Mouse (Mus musculus) adrenal gland, postnatal 4 days (tissue): Measurements from ENCODE around the gene Ankrd44. TPM values are rescaled to one million over a fixed set of nuclear protein-coding genes. Genes with fewer than 3 reads are reported as not detected.

Experiments used
- DNase-seq, 2 experiments: peaks; one replicate each; pipeline ENCODE4 v3.0.0; 2021 to 2022; ENCODE audit warnings: low spot score in 2 of 2, mixed read lengths in 2 of 2
- microRNA-seq: library from miRNA; unstranded; fragments of <30 nt; microRNA quantifications from one replicate; pipeline ENCODE4 v1.2.0, GENCODE M21; 2021
- total RNA-seq, 2 experiments: library from RNA; stranded (reverse); gene quantifications; 2 replicates each; pipeline ENCODE4 v1.2.3; 2021

Ankrd44 gene
- total RNA-seq, 2 experiments from 2014 or later, result 38.2 TPM

GRCm38 (mm10) chr1:54658558-54658957, 267.6 kb downstream of the Ankrd44 start:
- DNase-seq, result no peak

- no peak for DNase-seq
Measured at GRCm38 (mm10) chr1:54648237-54648636, 277.9 kb downstream of the Ankrd44 start.

DNA sequence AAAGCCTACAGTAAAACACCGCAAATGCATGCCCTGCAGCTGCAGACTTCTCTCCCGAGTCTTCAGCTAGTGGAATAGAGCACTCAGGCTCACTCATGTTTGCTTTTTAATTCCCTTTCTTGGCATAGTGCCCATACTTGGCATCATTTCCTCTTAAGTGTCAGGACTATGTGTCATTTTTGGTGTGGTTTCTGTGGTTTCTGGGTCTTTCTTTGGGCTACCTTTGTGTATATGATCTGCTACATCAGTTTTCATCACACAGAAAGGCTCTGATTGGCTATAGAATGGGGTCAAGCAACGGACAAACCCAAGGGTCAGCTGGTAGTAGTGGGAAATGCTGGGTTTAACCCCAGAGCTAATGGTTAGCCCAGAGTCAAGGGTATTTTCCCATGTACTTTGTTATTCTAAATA, 278.8 kb downstream of the Ankrd44 start:
- no peak for DNase-seq

GRCm38 (mm10) chr1:54640184-54640795, 285.9 kb downstream of the Ankrd44 start:
- DNase-seq, result no peak

DNA sequence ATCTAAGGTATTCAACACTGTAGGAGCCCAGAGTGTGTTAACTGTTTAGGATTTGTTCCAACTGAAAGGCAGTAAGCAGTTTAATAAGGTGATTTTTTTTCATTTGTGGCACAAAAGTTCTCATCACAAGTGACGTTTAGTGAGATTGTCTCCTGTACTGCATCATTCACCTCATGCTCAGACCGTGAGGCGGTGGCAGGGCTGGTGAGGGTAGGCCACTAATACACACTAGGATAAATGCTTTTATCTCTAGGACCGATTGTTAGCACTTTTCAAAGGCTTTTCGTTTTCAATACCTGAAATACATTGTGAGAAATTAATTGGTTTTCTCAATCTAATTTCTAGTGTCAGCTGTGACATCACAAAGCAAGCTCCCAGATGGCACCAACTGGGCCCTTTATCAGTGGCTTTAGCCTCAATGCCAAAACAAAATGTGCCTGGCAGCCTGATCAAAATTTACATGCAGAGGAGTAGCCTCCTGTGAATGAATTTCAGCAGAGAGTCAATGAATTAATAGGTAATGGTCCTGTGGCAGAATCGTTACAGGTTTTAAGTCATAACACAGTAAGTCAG, 286.6 kb downstream of the Ankrd44 start:
- no peak for DNase-seq

DNA sequence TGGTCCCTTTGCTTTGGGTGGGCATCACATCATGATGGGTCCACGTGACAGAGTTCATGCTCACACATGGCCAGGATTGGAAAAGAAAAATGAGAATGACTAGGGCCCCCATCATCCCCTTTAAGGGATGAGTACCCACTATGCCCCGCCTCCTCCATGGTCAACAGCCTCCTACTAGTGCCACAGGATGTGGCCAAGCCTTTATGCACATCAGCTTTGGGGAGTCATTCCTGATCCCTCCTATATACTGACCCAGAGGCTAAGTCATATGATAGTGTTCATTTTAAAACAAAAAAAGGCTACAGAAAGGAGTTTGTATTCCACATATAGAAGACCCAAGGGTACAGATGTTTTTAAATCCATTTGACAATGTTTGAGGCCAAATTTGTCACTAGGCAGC, 287.1 kb downstream of the Ankrd44 start:
- DNase-seq, result no peak

DNA sequence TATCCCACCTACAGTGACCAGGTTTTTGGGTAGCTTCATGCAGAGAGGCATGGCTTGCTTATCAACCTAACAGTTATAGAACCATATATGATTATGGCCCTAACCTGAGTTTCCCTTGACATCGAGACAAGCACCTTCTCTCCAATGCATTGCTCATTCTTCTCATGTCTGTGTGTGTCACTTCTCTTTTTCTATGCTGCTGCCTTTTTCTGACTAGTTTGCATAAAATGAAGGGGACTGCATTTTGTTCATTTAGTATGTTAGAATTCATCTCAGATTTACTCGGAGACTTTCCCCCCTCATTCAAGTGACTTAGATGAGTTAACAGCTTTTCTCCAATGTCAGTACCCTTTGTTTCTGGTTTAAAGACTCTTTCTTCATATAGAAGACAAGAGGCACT, 288.8 kb downstream of the Ankrd44 start:
- no peak for DNase-seq

DNA sequence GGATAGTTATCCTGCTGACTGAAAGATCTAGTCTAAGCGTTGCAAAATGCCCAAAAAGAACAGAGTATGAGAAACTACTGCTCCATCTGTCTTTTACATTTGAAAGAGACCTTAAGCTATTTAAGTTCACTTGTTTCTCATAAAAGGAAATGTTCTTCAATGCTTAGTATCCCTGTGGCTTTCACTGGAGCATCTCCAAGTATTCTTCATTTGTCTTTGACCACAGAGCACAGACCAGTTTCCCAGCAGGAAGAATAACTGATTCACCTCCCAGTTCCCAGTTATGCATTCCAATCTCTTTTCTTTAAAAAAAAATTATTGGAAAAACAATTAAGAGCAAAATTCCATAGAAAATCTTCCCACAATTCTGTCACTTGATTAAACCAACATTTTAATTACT, 297.1 kb downstream of the Ankrd44 start:
- DNase-seq, result no peak

DNA sequence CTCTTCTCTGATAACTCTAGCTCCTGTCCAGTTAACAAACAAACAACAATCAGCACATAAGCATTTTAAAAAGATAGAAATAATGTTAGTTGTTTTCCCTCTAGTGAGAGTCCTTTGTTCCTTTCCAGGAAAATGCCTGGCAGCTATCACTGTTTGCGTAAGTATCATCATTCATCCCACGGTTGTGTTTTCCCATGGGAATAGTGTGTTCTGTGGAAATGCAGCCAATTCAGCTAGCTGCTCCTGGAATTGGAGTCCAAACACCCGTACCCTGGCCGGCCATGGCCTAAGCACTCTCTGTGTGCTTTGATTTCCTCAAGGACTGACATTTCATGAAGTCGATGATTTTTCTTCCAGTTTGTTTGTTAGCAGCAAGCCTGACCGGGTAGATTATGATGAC, 311.2 kb downstream of the Ankrd44 start:
- no peak for DNase-seq

DNA sequence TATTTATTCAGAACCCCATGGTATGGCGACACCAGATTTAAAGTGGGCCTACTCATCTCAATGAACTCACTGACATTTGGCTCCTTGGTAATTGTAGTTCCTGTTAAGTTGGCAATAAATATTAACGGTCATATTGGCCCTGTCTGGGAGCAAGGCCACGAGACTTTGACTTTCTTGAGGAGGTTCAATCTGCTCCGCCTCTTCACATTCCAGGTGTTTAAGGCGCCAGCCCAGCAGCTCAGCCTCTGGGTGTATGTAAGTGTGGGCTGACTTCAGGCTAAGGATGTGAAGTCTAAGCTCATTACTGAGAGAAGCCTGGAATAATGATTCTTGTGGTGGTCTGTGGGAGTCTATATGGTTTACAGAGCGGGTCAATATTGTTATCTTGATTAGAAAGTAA, 313.8 kb downstream of the Ankrd44 start:
- no peak for DNase-seq

DNA sequence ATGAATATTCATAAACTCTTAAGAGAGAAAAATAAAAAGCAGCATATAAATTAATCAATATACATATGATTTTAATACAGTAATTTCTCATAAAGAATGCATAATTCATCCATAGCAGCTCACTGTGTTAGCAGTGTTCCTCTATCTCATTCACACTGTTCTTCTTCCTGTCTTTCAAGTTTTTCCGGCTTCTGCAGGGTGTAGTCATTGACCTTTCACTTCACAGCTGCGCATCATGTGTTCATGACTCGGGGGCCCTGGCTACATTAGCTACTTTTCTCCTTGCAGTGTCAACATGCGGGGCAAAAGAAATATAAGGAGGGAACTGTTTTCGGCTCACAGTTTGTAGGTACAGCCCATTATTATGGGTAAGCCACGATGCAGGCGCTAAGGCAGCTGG, 314.3 kb downstream of the Ankrd44 start:
- DNase-seq, result no peak

GRCm38 (mm10) chr1:54606936-54607335, 319.3 kb downstream of the Ankrd44 start:
- DNase-seq, result no peak

DNA sequence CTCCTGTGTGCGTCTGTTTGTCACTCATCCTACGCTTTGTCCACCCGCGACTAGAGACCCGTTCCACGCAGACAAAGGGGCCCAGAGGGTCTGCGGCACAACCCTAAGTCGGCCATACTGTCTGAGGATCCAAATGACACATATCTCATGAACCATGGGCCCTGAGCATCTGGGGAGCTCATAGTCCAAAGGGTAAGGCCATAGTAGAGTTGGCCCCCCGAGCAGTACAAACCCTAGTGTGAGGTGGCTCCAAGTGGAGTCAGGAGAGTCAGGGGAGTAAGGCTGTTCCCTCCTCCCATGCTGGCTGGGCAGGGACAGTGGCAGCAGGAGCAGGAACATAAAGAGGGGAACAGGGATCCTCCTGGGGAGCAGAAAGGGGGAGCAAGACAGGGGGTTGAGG, 324.5 kb downstream of the Ankrd44 start:
- DNase-seq, result no peak

DNA sequence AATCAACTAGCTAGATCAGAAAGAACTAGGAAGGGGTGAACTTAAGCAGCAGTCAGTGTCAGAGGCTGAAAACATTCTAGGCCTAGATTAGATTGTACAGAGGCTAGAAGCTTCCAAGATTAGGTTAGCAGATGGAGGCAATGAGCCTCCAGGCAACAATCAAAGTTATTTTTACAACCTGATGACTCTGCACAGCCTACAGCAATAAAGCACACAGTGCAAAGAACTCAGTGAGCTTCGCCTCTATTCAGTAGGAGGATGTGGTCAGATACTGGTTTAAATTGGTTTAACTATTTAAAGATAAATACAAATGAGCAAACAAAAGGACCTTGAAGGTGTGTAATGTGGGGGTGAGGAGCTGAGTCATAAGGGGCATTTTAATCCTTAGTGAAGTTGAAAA, 325.9 kb downstream of the Ankrd44 start:
- DNase-seq, result no peak

GRCm38 (mm10) chr1:54597594-54598217, 328.5 kb downstream of the Ankrd44 start:
- DNase-seq, result no peak

DNA sequence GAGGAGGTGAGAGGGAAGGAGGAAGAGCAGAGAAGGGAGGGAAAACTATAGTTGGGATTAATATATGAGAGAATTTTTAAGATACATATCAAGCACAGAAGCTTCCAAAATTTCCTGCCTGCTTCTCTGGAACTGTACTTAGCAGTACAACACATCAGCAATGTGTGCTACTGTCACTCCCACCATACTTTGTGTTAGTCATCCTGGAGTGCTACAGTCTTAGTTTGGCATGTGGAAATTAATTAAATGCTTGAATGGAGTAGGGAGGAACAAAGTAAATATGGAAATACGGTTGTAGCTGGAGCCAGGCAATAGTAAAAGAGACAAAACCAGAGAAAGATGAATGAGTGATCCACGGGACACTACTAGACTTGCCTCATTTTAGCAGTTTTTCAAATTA, 330.0 kb downstream of the Ankrd44 start:
- DNase-seq, result no peak

Small RNA genes within 50 kb of the gene (microRNA-seq; reads per million reads assigned to microRNA genes)
- not detected for gene Gm24053

Other genes with a start within 250 kb of the Ankrd44 start
- gene Sf3b1, start 101.1 kb upstream of the Ankrd44 start, total RNA-seq, result 100 to 1,000 TPM; 199 to 213 TPM
- 10 to 100 TPM; 19.9 to 28.3 TPM for gene Coq10b, start 126.4 kb upstream of the Ankrd44 start, total RNA-seq
- 100 to 1,000 TPM; 424 to 448 TPM for gene Hspe1, start 161.7 kb upstream of the Ankrd44 start, total RNA-seq
- 100 to 1,000 TPM; 727 to 733 TPM for gene Hspd1, start 161.9 kb upstream of the Ankrd44 start, total RNA-seq
- 100 to 1,000 TPM; 175 to 181 TPM for gene Mob4, start 204.8 kb upstream of the Ankrd44 start, total RNA-seq